Mouse (Mus musculus) forebrain, postnatal 0 days (tissue): ENCODE measurements around the gene Pycr1. TPM values are rescaled to one million over a fixed set of nuclear protein-coding genes. Genes with fewer than 3 reads are reported as not detected.

Experiments used
- ATAC-seq: fragments of 200-750 bp; cut with Nextera tagmentation; 2 replicates; pipeline ENCODE4 v1.8.0; 2017; ENCODE audit warnings: mild to moderate bottlenecking, moderate library complexity
- DNase-seq: peaks from one replicate; pipeline ENCODE4 v3.0.0-alpha.2; 2015
- H3K27ac ChIP-seq: fragments of 300-500 bp; sonication (generic); 2 replicates; pipeline ENCODE4 v1.5.1; 2014; ENCODE audit warnings: low read depth, mild to moderate bottlenecking, antibody characterized with exemption, low read length, moderate library complexity, mixed read lengths
- H3K27me3 ChIP-seq: fragments of 300-500 bp; sonication (generic); 2 replicates; pipeline ENCODE4 v1.6.1; 2014; ENCODE audit warnings: mild to moderate bottlenecking, low read length, mixed read lengths; ENCODE audit not compliant: insufficient read depth
- H3K36me3 ChIP-seq: fragments of 300-500 bp; sonication (generic); 2 replicates; pipeline ENCODE4 v1.6.1; 2014; ENCODE audit warnings: mild to moderate bottlenecking, moderate library complexity; ENCODE audit not compliant: insufficient read depth
- H3K4me1 ChIP-seq: fragments of 300-500 bp; sonication (generic); 2 replicates; pipeline ENCODE4 v1.6.1; 2014; ENCODE audit warnings: antibody characterized with exemption; ENCODE audit not compliant: insufficient read depth
- H3K4me2 ChIP-seq: fragments of 300-500 bp; sonication (generic); 2 replicates; pipeline ENCODE4 v1.6.1; 2014; ENCODE audit warnings: low read depth, mild to moderate bottlenecking, moderate library complexity
- H3K4me3 ChIP-seq: fragments of 300-500 bp; sonication (generic); 2 replicates; pipeline ENCODE4 v1.5.1; 2014; ENCODE audit warnings: low read depth, low read length, mixed read lengths
- H3K9ac ChIP-seq: fragments of 300-500 bp; sonication (generic); 2 replicates; pipeline ENCODE4 v1.6.1; 2014; ENCODE audit warnings: mild to moderate bottlenecking
- H3K9me3 ChIP-seq: fragments of 300-500 bp; sonication (generic); 2 replicates; pipeline ENCODE4 v1.6.1; 2016; ENCODE audit warnings: low read length
- CTCF ChIP-seq: sonication (generic); IDR thresholded peaks from 2 replicates; pipeline ENCODE4 v1.5.1; 2016; ENCODE audit warnings: antibody characterized with exemption, control low read depth, low read depth
- WGBS: fragments of 180-500 bp; shearing (Covaris S2); extraction: QIAGEN DNeasy Blood & Tissue Kit; methylation state at CpG from one replicate; pipeline ENCODE4 v1.1.7; 2014; 5-methylcytosine and 5-hydroxymethylcytosine counted together
- polyA plus RNA-seq: library from polyadenylated mRNA; unstranded; fragments of >200 nt; fragmentation: Nextera tagmentation; extraction: Ambion mirVana; gene quantifications from 2 replicates; pipeline ENCODE4 v1.2.1, GENCODE M21; 2015
- total RNA-seq: library from RNA; depleted of rRNA; stranded (reverse); fragments of >200 nt; gene quantifications from 2 replicates; pipeline ENCODE4 v1.2.3, GENCODE M21; 2014

The Pycr1 gene
- total and polyA plus RNA-seq, 2 experiments from 2014 or later: 13.8 to 19.5 TPM

DNA sequence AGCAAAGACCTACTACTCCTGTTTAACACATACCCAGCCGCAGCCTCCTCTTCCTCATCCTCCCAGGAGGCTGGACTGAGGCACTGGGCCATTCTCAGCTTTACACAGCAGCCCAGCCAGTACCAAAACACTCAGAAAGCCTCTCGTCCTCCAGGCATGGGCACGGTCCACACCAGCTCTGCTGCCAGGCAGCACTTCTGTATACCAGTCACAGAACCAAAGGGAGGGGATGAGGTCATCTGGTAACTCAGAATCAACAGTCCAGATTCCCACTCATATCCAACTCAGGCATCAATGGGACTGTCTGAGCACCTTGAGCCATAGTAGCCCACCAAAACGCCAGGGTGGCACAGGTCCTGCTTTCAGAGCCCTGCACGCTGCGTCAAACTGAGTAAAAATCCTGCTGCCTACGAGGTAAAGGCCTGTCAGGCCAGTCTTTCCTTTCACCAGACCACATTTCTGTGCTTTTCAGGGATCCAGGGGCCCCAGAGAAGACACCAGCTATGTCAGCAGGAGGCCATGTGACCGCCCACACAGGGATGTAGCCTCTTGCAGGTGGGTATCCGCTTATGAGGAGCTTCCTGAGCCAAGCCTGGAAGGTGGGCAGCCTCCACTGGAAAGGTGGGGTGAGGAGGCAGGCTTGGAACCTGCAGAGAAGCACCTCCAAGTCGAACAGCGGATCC lies 16.6 kb downstream of the Pycr1 start:
- H3K4me3 ChIP-seq: no peak overlapping the region
- no peak for TF ChIP-seq CTCF
- no peak for ATAC-seq
- H3K9ac ChIP-seq: no peak overlapping the region
- no peaks in the 10 kb centered on the region for H3K9me3 ChIP-seq
- WGBS: 90% methylated on average over 11 of the region's 11 CpGs
- H3K4me2 ChIP-seq: no peak overlapping the region
- no peak overlapping the region for H3K27ac ChIP-seq
- H3K27me3 ChIP-seq: no peaks in the 10 kb centered on the region
- DNase-seq: no peak
- peaks cover 34% of the 10 kb centered on the region for H3K36me3 ChIP-seq
- H3K4me1 ChIP-seq: peaks cover 5% of the 10 kb centered on the region

GRCm38 (mm10) chr11:120625152-120625775 lies 18.3 kb downstream of the Pycr1 start, which contains the start of gene Sirt7:
TSS of gene Sirt7 (minus strand) at chr11:120625240.
- Histone ChIP-seq H3K27ac (peak within 1 kb of the TSS; percentile 83), H3K27me3 (no peaks in the 10 kb centered on the region), H3K4me1 (peaks cover 5% of the 10 kb centered on the region), H3K4me2 (peak within 1 kb of the TSS; percentile 94), H3K9ac (peak within 1 kb of the TSS; percentile 76), H3K36me3 (peaks cover 50% of the 10 kb centered on the region), H3K9me3 (no peaks in the 10 kb centered on the region), H3K4me3 (peak within 1 kb of the TSS; percentile 87)
- DNase-seq: no peak
- peak; percentile 12; the same call in 1 of the 2 replicates for ATAC-seq
- TF ChIP-seq CTCF: no peak
- 20% methylated on average over 5 of the region's 5 CpGs for WGBS

GRCm38 (mm10) chr11:120624680-120625111 lies 18.9 kb downstream of the Pycr1 start:
- ATAC-seq (peak; percentile 95), DNase-seq (peak; percentile 92)
- peak overlapping the region; percentile 94 for H3K4me2 ChIP-seq
- H3K27ac ChIP-seq: peak overlapping the region; percentile 83
- peak overlapping the region; percentile 87 for H3K4me3 ChIP-seq
- H3K27me3 ChIP-seq: no peaks in the 10 kb centered on the region
- no peaks in the 10 kb centered on the region for H3K9me3 ChIP-seq
- under 1% methylated on average over 53 of the region's 53 CpGs for WGBS
- no peak for TF ChIP-seq CTCF
- H3K4me1 ChIP-seq: peaks cover 5% of the 10 kb centered on the region
- H3K36me3 ChIP-seq: peaks cover 55% of the 10 kb centered on the region
- peak overlapping the region; percentile 76 for H3K9ac ChIP-seq

- TF ChIP-seq CTCF: peak; percentile 69
- ATAC-seq (peak; percentile 79), DNase-seq (peak; percentile 46)
- Histone ChIP-seq H3K9me3 (no peaks in the 10 kb centered on the region), H3K4me2 (peak overlapping the region; percentile 94), H3K9ac (peak overlapping the region; percentile 76), H3K4me1 (peaks cover 5% of the 10 kb centered on the region), H3K4me3 (peak overlapping the region; percentile 87), H3K36me3 (peaks cover 52% of the 10 kb centered on the region), H3K27me3 (no peaks in the 10 kb centered on the region), H3K27ac (peak overlapping the region; percentile 83)
- WGBS: 13% methylated on average over 30 of the region's 30 CpGs
These were observed 19.4 kb downstream of the Pycr1 start for GRCm38 (mm10) chr11:120623961-120624679.

DNA sequence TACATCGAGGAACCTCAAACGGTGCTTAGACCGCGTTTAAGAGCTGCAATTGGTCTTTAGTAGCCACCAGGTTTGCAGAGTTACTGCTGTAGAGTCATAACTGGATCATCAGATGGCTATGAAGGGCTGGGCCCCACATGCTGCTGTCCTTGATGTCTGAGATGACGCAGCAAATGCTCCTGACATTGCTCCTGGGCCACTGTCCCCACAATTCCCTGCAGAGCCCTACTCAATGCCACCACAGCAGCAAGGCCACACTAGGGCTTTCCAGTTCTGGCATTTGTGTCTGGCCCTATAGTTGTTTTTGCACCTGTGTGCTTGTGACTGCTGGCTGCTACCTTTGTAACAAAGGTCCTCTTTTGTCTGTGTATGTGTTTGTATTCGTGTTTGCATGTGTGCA lies 20.8 kb downstream of the Pycr1 start:
- H3K27ac ChIP-seq: no peak overlapping the region
- ATAC-seq (no peak), DNase-seq (no peak)
- H3K9ac ChIP-seq: no peak overlapping the region
- H3K36me3 ChIP-seq: peaks cover 56% of the 10 kb centered on the region
- TF ChIP-seq CTCF: no peak
- 90% methylated on average over 6 of the region's 6 CpGs for WGBS
- H3K4me2 ChIP-seq: no peak overlapping the region
- H3K9me3 ChIP-seq: no peaks in the 10 kb centered on the region
- H3K27me3 ChIP-seq: no peaks in the 10 kb centered on the region
- H3K4me1 ChIP-seq: peaks cover 5% of the 10 kb centered on the region
- no peak overlapping the region for H3K4me3 ChIP-seq

DNA sequence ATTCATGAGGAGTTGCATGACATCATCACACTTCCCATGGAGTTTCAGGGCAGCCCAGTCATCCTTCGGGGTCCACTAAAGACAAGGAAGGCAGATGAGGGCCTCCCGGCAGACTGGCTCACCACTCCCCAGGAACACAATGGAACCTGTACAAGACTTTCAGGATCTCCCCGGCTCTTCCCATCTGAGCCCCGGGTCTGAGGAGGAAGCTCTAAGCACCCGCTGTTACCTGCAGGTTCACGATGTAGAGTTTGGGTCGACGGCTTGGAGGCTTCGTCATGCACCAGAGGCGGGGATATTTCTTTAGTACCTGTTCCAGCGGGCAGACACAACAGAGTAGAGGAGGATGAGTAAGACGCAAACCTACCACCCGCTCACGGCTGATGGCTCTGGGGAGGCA lies 23.4 kb downstream of the Pycr1 start:
- H3K9me3 ChIP-seq: no peaks in the 10 kb centered on the region
- H3K36me3 ChIP-seq: peaks cover 49% of the 10 kb centered on the region

More for the DNA sequence above, 23.4 kb downstream of the Pycr1 start:
- TF ChIP-seq CTCF: no peak
- H3K4me2 ChIP-seq: no peak overlapping the region
- DNase-seq (no peak), ATAC-seq (no peak)
- H3K27ac ChIP-seq: no peak overlapping the region
- H3K4me1 ChIP-seq: peaks cover 11% of the 10 kb centered on the region
- H3K4me3 ChIP-seq: no peak overlapping the region
- 92% methylated on average over 14 of the region's 14 CpGs for WGBS
- no peaks in the 10 kb centered on the region for H3K27me3 ChIP-seq
- no peak overlapping the region for H3K9ac ChIP-seq
